Mouse (Mus musculus): Measurements from ENCODE around the gene Cckar.

GRCm38 (mm10) chr5:53661508-53661907 lies 46.0 kb downstream of the Cckar start:
- TF ChIP-seq CTCF (IDR thresholded peaks at IDR 0.05; ENCODE audit: control insufficient read depth, insufficient read depth, low read length), result no peak
- TF ChIP-seq POLR2A (IDR thresholded peaks at IDR 0.05; ENCODE audit: borderline replicate concordance, control insufficient read depth, low read depth, low read length), result no peak

All from bone marrow, adult 2 months (tissue).